Mouse (Mus musculus): ENCODE measurements around the gene Rslcan18. TPM values are rescaled to one million over a fixed set of nuclear protein-coding genes. Genes with fewer than 3 reads are reported as not detected.
"Not testable (repeated sequence)": the region's sequence is repeated elsewhere in the genome, so short reads cannot be mapped to it uniquely, and the experiment has no call there.

Rslcan18 gene
- 0.89 and 1.1 TPM in 2 replicates for total RNA-seq (2012; rRNA removed)

DNA sequence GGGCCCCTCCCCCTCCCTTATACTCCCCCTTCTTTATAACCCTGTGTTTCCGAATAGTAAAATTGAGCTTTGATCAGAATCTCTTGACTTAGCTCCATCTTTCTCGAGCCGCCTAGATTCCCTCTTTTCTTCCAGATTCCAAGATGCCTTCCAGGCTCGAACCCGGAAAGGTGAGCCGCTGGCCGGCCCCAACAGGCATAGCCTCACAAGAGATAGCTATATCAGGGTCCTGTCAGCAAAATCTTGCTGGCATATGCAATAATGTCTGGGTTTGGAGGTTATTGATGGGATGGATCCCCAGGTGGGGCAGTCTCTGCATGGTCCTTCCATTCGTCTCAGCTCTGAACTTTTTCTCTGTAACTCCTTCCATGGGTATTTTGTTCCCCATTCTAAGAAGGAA, at the start of gene Rslcan18:
Rslcan18 (minus strand) TSS at position 101 of the 400 bp plus-strand sequence.
- DNase-seq (ENCODE audit: low read depth, low spot score); H3K9ac ChIP-seq (ENCODE audit: insufficient read depth, low read depth, low read length, poor library complexity, severe bottlenecking); H3K4me1 ChIP-seq (ENCODE audit: control insufficient read depth in 2 of 2, insufficient read depth in 2 of 2, low read length in 2 of 2, poor library complexity in 1 of 2); H3K4me3 ChIP-seq (ENCODE audit: insufficient read depth in 1 of 2, low read depth in 1 of 2, low read length in 2 of 2, poor library complexity in 1 of 2, severe bottlenecking in 1 of 2); H3K27ac ChIP-seq (ENCODE audit: insufficient read depth, low read depth, low read length, poor library complexity, severe bottlenecking); H3K9me3 ChIP-seq (ENCODE audit: control insufficient read depth, insufficient read depth, low read depth, low read length); H3K36me3 ChIP-seq (ENCODE audit: control insufficient read depth, insufficient read depth, low read length, poor library complexity, severe bottlenecking); in situ Hi-C loops (cut with MboI; ENCODE audit: low sequenced_read_pairs in 2 of 2, unreplicated experiment in 2 of 2): not testable (repeated sequence)

DNA sequence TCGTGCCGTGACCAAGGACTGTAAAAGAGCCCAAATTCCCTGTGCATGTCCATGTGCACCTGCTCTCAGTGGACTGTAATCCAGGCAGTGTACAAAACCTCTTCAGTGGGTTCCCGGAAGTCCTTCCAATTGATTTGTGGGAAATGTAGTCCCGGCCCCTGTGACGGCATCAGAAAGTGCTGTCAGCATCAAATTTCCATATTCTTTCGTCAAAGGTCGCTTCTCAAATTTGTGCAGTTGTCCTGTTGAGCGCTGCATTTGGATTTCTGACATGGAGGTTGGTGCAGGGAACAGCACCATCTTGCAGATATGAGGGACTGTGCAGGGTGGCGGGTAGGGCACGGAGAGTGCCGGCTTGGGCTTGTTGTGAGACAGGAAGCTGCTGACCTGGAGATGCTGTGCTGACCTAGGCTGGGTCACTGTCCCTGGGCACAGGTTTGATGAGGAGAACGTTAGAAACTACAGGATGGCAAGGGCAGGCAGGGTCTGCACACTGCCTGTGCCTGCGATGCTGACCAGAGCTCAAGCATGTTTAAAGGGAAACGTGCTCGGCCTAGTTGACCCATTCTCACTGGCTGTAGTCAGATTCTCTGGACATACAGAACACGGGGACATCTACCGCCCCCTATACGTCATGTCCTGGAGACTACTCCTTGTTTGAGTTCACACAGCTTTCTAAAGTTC, 12.1 kb upstream of the Rslcan18 start:
- no peaks in the 10 kb centered on the region for H3K9me3 ChIP-seq (ENCODE audit: control insufficient read depth, insufficient read depth, low read depth, low read length)
- DNase-seq (ENCODE audit: low read depth, low spot score): peak; percentile 59
- TF ChIP-seq ZNF384 (IDR thresholded peaks at IDR 0.05; ENCODE audit: low read depth, low read length) (no peak), HCFC1 (IDR thresholded peaks at IDR 0.05; ENCODE audit: borderline replicate concordance, insufficient read depth, low read length) (peak; percentile 91), ZC3H11A (IDR thresholded peaks at IDR 0.05; ENCODE audit: borderline replicate concordance, low read depth, low read length) (no peak), CHD2 (IDR thresholded peaks at IDR 0.05; ENCODE audit: low read depth, low read length) (no peak), MAFK (IDR thresholded peaks at IDR 0.05; ENCODE audit: insufficient read depth, low read depth, low read length) (0 out of 2 replicates have a peak, but pooled peaks have one; percentile 10)
- peak overlapping the region; percentile 79 to 84 for H3K4me3 ChIP-seq (ENCODE audit: insufficient read depth in 1 of 2, low read depth in 1 of 2, low read length in 2 of 2, poor library complexity in 1 of 2, severe bottlenecking in 1 of 2)
- H3K4me1 ChIP-seq (ENCODE audit: control insufficient read depth in 2 of 2, insufficient read depth in 2 of 2, low read length in 2 of 2, poor library complexity in 1 of 2): no peaks in the 10 kb centered on the region
- H3K27ac ChIP-seq (ENCODE audit: insufficient read depth, low read depth, low read length, poor library complexity, severe bottlenecking): no peak overlapping the region
- peak overlapping the region; percentile 69 for H3K9ac ChIP-seq (ENCODE audit: insufficient read depth, low read depth, low read length, poor library complexity, severe bottlenecking)
- in situ Hi-C loops (cut with MboI; ENCODE audit: low sequenced_read_pairs in 2 of 2, unreplicated experiment in 2 of 2): no loop called here
- H3K36me3 ChIP-seq (ENCODE audit: control insufficient read depth, insufficient read depth, low read length, poor library complexity, severe bottlenecking): no peaks in the 10 kb centered on the region

- H3K36me3 ChIP-seq (ENCODE audit: control insufficient read depth, insufficient read depth, low read length, poor library complexity, severe bottlenecking); DNase-seq (ENCODE audit: low read depth, low spot score); in situ Hi-C loops (cut with MboI; ENCODE audit: low sequenced_read_pairs in 2 of 2, unreplicated experiment in 2 of 2); H3K4me1 ChIP-seq (ENCODE audit: control insufficient read depth in 2 of 2, insufficient read depth in 2 of 2, low read length in 2 of 2, poor library complexity in 1 of 2); H3K9me3 ChIP-seq (ENCODE audit: control insufficient read depth, insufficient read depth, low read depth, low read length); H3K9ac ChIP-seq (ENCODE audit: insufficient read depth, low read depth, low read length, poor library complexity, severe bottlenecking); H3K27ac ChIP-seq (ENCODE audit: insufficient read depth, low read depth, low read length, poor library complexity, severe bottlenecking): not testable (repeated sequence)
- peak overlapping the region in 1 of 2 experiments; percentile 79; a peak in 2 of 4 replicates for H3K4me3 ChIP-seq (ENCODE audit: insufficient read depth in 1 of 2, low read depth in 1 of 2, low read length in 2 of 2, poor library complexity in 1 of 2, severe bottlenecking in 1 of 2)
Observed at GRCm38 (mm10) chr13:67127507-67127906, 11.4 kb upstream of the Rslcan18 start.

DNA sequence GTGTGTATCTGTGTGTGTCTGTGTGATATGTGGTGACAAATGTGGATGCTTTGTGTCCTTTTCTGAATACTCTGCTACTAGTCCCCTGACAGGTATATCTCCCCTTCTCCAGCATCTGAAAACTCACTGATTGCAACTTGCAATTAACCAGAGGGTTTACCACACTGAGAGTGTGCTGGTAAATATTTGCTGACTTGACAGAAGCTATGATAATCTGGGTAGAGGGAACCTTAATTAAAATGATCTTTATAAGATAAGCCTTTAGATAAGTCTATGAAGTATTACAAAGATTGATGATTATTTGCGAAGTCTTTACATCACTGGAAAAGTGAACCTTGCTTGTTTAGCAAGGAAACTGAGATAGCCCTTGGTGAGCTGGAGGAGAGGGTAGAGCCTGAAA, 8.4 kb upstream of the Rslcan18 start:
- no peak for TF ChIP-seq CHD2 (IDR thresholded peaks at IDR 0.05; ENCODE audit: low read depth, low read length)
- TF ChIP-seq MAFK (IDR thresholded peaks at IDR 0.05; ENCODE audit: insufficient read depth, low read depth, low read length): 0 out of 2 replicates have a peak, but pooled peaks have one; percentile 54
- in situ Hi-C loops (cut with MboI; ENCODE audit: low sequenced_read_pairs in 2 of 2, unreplicated experiment in 2 of 2): no loop called here
- H3K9ac ChIP-seq (ENCODE audit: insufficient read depth, low read depth, low read length, poor library complexity, severe bottlenecking): no peak overlapping the region
- no peaks in the 10 kb centered on the region for H3K36me3 ChIP-seq (ENCODE audit: control insufficient read depth, insufficient read depth, low read length, poor library complexity, severe bottlenecking)
- H3K4me3 ChIP-seq (ENCODE audit: insufficient read depth in 1 of 2, low read depth in 1 of 2, low read length in 2 of 2, poor library complexity in 1 of 2, severe bottlenecking in 1 of 2): no peak overlapping the region
- no peak for DNase-seq (ENCODE audit: low read depth, low spot score)
- no peak overlapping the region for H3K27ac ChIP-seq (ENCODE audit: insufficient read depth, low read depth, low read length, poor library complexity, severe bottlenecking)
- no peaks in the 10 kb centered on the region for H3K4me1 ChIP-seq (ENCODE audit: control insufficient read depth in 2 of 2, insufficient read depth in 2 of 2, low read length in 2 of 2, poor library complexity in 1 of 2)
- H3K9me3 ChIP-seq (ENCODE audit: control insufficient read depth, insufficient read depth, low read depth, low read length): no peaks in the 10 kb centered on the region

DNA sequence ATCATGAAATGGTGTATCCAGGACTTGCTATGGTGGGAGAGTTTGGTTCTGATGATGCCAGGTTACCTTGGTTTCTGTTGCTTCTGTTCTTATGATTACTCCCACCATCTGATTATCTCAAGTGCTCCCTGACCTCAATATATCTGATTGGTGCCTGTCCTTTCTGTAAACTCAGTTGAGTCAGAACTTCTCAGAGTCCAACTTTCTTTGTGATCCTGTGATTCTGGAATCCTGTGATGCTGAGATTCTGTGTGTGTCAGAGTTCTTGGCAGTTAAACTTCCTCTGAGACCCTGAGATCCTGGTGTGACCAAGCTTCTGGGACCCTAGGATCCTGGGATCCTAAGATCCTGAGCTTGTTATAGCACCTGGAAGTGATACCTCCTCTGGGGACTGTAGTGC, 5.3 kb upstream of the Rslcan18 start, which contains the start of gene Zfp759:
Zfp759 (plus strand) TSS at position 301 of the 400 bp plus-strand sequence.
- in situ Hi-C loops (cut with MboI; ENCODE audit: low sequenced_read_pairs in 2 of 2, unreplicated experiment in 2 of 2); H3K9me3 ChIP-seq (ENCODE audit: control insufficient read depth, insufficient read depth, low read depth, low read length): not testable (repeated sequence)

More for the DNA sequence above, 5.3 kb upstream of the Rslcan18 start, which contains the start of gene Zfp759:
- H3K36me3 ChIP-seq (ENCODE audit: control insufficient read depth, insufficient read depth, low read length, poor library complexity, severe bottlenecking); H3K4me3 ChIP-seq (ENCODE audit: insufficient read depth in 1 of 2, low read depth in 1 of 2, low read length in 2 of 2, poor library complexity in 1 of 2, severe bottlenecking in 1 of 2); DNase-seq (ENCODE audit: low read depth, low spot score); H3K9ac ChIP-seq (ENCODE audit: insufficient read depth, low read depth, low read length, poor library complexity, severe bottlenecking); H3K27ac ChIP-seq (ENCODE audit: insufficient read depth, low read depth, low read length, poor library complexity, severe bottlenecking); H3K4me1 ChIP-seq (ENCODE audit: control insufficient read depth in 2 of 2, insufficient read depth in 2 of 2, low read length in 2 of 2, poor library complexity in 1 of 2): not testable (repeated sequence)

Data from ES-E14 (cell line).